Mouse (Mus musculus) urinary bladder, postnatal 25 days (tissue): Measurements from ENCODE around the gene Arhgdib.
"Not testable (repeated sequence)": the region's sequence is repeated elsewhere in the genome, so short reads cannot be mapped to it uniquely, and the experiment has no call there.

ENCODE experiments used
- DNase-seq: peaks from one replicate; pipeline ENCODE4 v3.0.0; 2022; ENCODE audit warnings: low spot score

The Arhgdib gene

GRCm38 (mm10) chr6:136941051-136942021, at the start of gene Arhgdib:
TSS of gene Arhgdib (minus strand) at chr6:136941899.
- peak; percentile 27 for DNase-seq

GRCm38 (mm10) chr6:136990557-136990956, 48.9 kb upstream of the Arhgdib start:
- no peak for DNase-seq

GRCm38 (mm10) chr6:136989824-136990497, 48.3 kb upstream of the Arhgdib start:
- no peak for DNase-seq

- DNase-seq, result no peak
These were observed 46.9 kb upstream of the Arhgdib start for GRCm38 (mm10) chr6:136988536-136989060.

- DNase-seq, result no peak
These were observed 45.0 kb upstream of the Arhgdib start for GRCm38 (mm10) chr6:136986718-136987117.

- no peak for DNase-seq
These were observed 44.3 kb upstream of the Arhgdib start for GRCm38 (mm10) chr6:136986019-136986418.

- DNase-seq, result no peak
These were observed 41.5 kb upstream of the Arhgdib start for GRCm38 (mm10) chr6:136983201-136983600.

GRCm38 (mm10) chr6:136982581-136982980, 40.9 kb upstream of the Arhgdib start:
- DNase-seq, result no peak

GRCm38 (mm10) chr6:136980331-136980746, 38.6 kb upstream of the Arhgdib start:
- DNase-seq, result no peak

- no peak for DNase-seq
These were observed 37.8 kb upstream of the Arhgdib start for GRCm38 (mm10) chr6:136979274-136980082.

GRCm38 (mm10) chr6:136968877-136969276, 27.2 kb upstream of the Arhgdib start:
- not testable (repeated sequence) for DNase-seq

- no peak for DNase-seq
These were observed 25.8 kb upstream of the Arhgdib start for GRCm38 (mm10) chr6:136967466-136967865.

GRCm38 (mm10) chr6:136965912-136966311, 24.2 kb upstream of the Arhgdib start:
- no peak for DNase-seq

- DNase-seq, result no peak
These were observed 23.2 kb upstream of the Arhgdib start for GRCm38 (mm10) chr6:136964609-136965510.

- no peak for DNase-seq
These were observed 21.3 kb upstream of the Arhgdib start for GRCm38 (mm10) chr6:136962957-136963356.

- no peak for DNase-seq
These were observed 17.4 kb upstream of the Arhgdib start for GRCm38 (mm10) chr6:136959131-136959530.

- no peak for DNase-seq
These were observed 15.4 kb upstream of the Arhgdib start for GRCm38 (mm10) chr6:136957062-136957461.

GRCm38 (mm10) chr6:136955240-136955639, 13.5 kb upstream of the Arhgdib start:
- no peak for DNase-seq

GRCm38 (mm10) chr6:136954715-136955114, 13.0 kb upstream of the Arhgdib start:
- no peak for DNase-seq

GRCm38 (mm10) chr6:136954192-136954591, 12.5 kb upstream of the Arhgdib start:
- no peak for DNase-seq

GRCm38 (mm10) chr6:136952930-136953329, 11.2 kb upstream of the Arhgdib start:
- DNase-seq, result no peak
